Mouse (Mus musculus): ENCODE measurements around the gene Spock1.
A peak's percentile ranks its signal among the peaks of the same experiment; 100 is the strongest.

Gene Spock1

DNA sequence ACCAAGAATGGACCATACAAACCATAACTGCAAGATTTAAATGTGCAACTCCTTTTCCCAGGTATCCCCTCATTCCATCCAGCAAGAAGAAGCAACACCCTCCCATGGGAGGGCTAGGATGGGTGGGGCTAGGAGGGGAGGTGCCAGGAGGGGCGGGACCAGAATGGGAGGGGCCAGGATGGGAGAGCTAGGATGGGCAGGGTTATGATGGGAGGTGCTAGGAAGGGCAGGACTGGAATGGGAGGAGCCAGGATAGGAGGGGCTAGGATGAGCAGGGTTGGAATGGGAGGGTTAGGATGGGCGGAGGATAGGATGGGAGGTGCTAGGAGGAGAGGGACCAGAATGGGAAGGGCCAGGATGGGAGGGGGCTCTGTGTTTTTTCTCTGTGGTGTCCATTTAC lies 175.9 kb downstream of the Spock1 start:
- no peak for DNase-seq (ENCODE audit: low read depth, low spot score)

GRCm38 (mm10) chr13:57727716-57728115 lies 180.4 kb downstream of the Spock1 start:
- DNase-seq (ENCODE audit: low read depth, low spot score) = no peak

- DNase-seq (ENCODE audit: low read depth, low spot score) = no peak
These were observed 181.5 kb downstream of the Spock1 start for GRCm38 (mm10) chr13:57726654-57727053.

GRCm38 (mm10) chr13:57722329-57722936 lies 185.7 kb downstream of the Spock1 start:
- DNase-seq (ENCODE audit: low read depth, low spot score) = no peak

DNA sequence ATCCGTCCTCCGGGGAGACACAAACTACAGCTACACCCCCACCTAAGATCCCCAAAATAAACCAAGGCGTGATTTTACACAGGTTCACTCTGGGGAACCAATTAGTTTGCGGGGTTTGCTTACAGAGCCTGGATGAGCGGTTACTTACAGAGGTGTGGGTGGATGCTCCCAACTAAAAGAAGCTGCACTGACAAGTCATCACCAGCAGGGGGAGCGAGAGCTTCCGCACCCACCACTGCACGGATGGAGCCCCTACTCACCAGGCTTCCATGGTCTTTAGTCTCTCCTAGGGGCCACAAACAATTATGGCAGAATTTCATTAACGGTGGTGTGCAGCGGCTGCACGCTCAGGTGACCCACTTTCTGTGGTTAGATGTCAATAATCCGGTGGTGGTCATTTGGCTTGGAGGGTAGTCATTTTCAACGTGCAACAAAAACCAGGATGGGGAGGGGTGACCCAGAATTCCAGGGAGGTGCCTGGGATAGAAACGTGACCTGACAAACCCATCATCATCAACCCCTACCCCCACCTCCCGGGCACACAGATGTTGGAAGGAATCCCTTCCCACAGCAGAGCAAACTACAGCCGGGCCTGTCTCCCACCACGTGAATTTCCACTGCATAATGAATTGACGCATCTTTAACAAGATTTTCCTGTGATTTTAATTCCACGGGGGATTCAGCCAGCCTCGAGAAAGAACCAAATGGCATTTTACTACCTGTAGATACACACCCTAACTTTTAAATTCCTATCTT lies 186.4 kb downstream of the Spock1 start:
- DNase-seq (ENCODE audit: low read depth, low spot score) = peak; percentile 24

- DNase-seq (ENCODE audit: low read depth, low spot score) = no peak
These were observed 190.0 kb downstream of the Spock1 start for GRCm38 (mm10) chr13:57718087-57718486.

- DNase-seq (ENCODE audit: low read depth, low spot score) = no peak
These were observed 195.2 kb downstream of the Spock1 start for GRCm38 (mm10) chr13:57712910-57713309.

- no peak for DNase-seq (ENCODE audit: low read depth, low spot score)
These were observed 199.7 kb downstream of the Spock1 start for GRCm38 (mm10) chr13:57708425-57708824.

DNA sequence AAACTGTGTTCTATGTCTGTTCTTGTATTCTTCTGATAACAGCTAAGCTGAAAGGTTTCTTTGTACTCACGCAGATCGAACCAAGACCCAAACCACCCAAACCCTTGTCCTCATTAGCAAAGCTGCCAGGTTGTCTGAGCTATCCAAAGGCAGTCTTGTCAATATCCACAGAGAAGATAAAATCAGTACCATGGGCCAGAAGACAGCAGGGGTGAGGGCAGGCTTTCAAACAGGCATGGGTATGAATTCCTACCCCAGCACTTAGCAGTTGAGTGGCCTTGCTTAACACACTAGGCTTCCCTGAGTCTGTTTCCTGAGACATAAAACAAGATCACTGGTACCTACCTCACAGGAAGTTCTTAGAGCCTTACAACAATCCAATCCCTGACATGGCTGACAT lies 205.2 kb downstream of the Spock1 start:
- no peak for DNase-seq (ENCODE audit: low read depth, low spot score)

GRCm38 (mm10) chr13:57696685-57697084 lies 211.4 kb downstream of the Spock1 start:
- no peak for DNase-seq (ENCODE audit: low read depth, low spot score)

DNA sequence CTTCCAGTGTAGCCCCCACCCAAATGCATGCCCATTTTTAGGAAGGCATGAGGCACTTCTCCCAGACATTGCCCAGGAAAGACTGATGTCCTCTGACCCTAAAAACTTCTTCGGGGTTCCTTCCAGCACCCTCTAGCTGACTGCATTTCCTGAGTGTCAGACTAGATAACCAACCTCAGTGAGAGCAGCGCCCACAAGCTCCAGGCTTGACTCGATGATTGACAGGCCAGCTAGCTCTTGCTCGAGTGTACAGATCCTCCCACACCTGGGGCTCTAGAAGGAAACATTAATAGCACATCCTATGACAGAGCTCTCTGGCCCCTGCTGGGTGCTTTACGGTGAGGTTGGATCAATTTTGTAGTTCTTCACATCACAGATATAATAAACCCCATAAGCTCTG lies 219.2 kb downstream of the Spock1 start:
- DNase-seq (ENCODE audit: low read depth, low spot score) = no peak

- peak; percentile 54 for DNase-seq (ENCODE audit: low read depth, low spot score)
These were observed 221.7 kb downstream of the Spock1 start for GRCm38 (mm10) chr13:57686437-57686836.

- DNase-seq (ENCODE audit: low read depth, low spot score) = peak; percentile 53
These were observed 222.9 kb downstream of the Spock1 start for GRCm38 (mm10) chr13:57685201-57685600.

DNA sequence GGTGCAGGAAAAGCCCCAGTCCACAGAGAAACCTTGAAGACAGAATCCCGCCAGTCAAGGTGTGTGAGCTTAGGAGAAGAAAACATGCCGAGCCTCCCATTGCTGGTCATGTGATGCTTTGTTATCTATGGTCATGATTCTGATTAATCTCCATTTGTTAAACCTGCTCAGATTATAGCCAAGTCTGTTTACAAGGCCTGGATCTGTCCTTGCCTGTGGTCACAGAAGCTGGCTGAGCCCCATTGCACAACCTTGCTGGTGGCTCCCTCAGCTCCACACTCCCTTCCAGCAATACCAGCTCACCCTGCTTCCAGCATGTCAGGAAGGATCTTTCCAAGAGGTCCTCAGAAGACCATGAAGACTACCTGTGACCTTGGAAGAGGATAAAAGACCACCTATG lies 228.5 kb downstream of the Spock1 start:
- DNase-seq (ENCODE audit: low read depth, low spot score) = no peak

DNA sequence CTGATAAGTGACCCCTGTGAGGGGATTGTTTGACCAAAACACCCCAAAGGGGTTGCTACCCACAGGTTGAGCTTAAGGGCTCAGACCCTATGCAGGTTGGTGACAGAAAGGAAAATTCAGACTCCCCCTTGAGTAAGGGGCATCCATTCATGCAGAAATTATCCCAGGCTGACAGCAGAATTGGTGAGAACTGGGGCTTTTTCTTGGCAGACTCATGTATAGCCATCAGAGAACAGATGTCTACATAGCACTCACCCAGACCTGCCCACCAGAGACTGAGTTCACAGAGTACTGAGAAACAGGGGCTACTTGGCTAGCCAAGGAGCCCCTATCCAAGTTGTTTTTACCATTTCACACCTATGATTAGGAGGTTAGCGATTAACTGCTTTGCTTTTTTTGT lies 231.3 kb downstream of the Spock1 start:
- DNase-seq (ENCODE audit: low read depth, low spot score) = no peak

DNA sequence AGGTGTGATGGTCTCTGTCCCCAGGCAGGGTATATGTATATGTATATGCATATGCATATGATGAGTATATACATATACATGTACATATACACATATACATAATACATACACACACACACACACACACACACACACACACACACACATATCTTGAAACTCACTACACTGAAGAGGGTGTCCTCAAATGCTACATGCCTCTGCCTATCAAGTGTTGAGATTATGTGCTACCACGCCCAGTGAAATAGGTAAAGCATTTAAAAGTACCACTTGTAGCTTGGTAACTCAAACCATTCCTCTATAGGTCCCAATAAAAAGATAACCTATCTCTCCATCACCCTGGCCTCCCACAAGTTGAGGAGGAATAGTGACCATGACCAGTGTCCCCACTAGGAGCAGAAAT lies 234.7 kb downstream of the Spock1 start:
- no peak for DNase-seq (ENCODE audit: low read depth, low spot score)

GRCm38 (mm10) chr13:57672762-57673161 lies 235.4 kb downstream of the Spock1 start:
- no peak for DNase-seq (ENCODE audit: low read depth, low spot score)

DNA sequence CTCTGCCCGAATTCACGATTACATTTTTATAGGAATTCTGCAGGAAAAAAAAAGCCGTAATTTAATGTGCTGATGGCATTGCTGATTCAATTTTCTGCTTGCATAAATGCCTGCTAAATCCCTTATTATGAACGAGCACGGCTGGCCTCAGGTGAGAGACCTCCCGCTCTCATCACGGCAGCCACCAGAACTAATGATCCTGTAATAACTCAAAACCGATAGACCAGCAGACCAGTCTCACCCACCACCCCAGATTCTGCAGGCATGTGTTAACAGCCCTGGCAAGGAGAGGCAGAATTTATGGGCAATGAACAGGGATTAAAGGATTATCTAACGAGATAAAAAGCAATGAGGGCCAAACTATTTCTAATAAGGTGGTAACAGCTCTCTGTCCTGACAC lies 236.2 kb downstream of the Spock1 start:
- no peak for DNase-seq (ENCODE audit: low read depth, low spot score)

DNA sequence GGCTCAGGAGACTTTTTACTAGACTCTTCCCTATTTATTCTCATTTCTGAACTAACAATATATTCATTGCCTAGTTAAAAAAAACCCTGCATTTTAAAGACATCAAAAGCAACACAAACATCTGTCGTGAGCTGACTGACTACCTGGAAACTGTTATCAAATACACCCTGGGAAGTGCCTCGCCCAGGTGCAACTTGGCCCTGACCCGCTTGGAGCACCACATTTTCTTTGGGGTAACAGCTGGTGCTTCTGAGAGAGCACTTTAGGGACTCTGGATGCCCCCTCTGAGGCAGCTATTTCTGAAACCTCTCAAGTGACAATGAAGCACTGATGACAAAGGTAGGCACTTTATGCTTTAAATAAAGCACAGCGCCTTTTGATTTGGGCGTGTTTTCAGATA lies 236.8 kb downstream of the Spock1 start:
- DNase-seq (ENCODE audit: low read depth, low spot score) = no peak

DNA sequence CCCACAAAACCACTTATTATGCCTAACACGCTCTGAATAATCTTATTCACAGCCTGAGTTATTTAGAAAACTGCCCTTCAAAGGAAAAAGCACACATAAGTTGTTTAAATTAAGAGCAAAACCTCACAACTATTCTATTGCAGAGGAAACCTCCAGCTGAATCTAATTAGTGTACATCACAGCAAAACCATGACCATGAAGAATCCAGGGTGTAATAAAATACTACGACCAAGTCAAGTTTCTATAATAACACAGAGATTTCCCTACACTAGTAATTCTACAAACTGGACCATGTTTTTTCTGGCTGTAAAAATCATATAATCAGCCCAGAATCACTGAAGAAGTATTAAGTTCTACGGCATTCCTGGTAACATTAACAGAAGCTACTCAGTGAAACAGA lies 240.5 kb downstream of the Spock1 start:
- DNase-seq (ENCODE audit: low read depth, low spot score) = no peak

DNA sequence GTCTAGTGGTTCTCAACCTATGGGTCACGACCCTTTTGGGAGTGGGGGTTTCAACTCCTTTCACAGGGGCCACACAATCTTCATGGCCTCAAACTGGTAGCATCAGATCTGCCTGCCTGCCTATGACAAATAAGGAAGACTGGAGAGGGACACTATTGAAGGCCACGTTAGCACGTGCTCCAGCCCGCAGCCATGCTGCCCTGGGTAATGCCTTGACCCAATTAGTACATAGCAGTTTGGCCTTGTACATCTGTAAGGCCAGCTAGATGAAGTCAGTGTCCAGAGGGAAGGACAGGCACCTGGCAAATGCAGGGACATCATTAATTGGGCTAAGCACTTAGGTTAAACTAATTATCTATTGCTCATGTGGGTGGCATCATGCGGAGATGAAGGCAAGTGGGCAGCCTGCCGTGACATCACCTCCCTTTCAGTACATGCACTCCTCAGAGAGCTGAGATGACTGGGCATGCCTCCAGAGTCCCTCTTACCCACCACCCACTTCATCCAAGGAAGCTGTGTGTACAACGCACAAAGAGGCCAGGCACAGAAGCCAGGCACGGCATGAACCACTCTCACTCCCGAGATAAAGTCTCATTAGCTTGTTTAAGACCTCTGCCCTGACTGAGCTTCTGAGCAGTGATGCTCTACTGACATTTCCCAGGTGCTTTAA lies 241.8 kb downstream of the Spock1 start:
- DNase-seq (ENCODE audit: low read depth, low spot score) = no peak

GRCm38 (mm10) chr13:57662554-57662953 lies 245.6 kb downstream of the Spock1 start:
- no peak for DNase-seq (ENCODE audit: low read depth, low spot score)

- no peak for DNase-seq (ENCODE audit: low read depth, low spot score)
These were observed 247.6 kb downstream of the Spock1 start for GRCm38 (mm10) chr13:57660523-57660922.
